Mouse (Mus musculus): ENCODE data around the gene Stpg2.

- no peak for TF ChIP-seq POLR2A (IDR thresholded peaks at IDR 0.05; ENCODE audit: borderline replicate concordance, control insufficient read depth, low read depth, low read length)
- TF ChIP-seq CTCF (IDR thresholded peaks at IDR 0.05; ENCODE audit: control insufficient read depth, insufficient read depth, low read length): no peak
Measured at GRCm38 (mm10) chr3:139225123-139225522, 19.6 kb downstream of the Stpg2 start.

Data from bone marrow, adult 2 months (tissue).